In the genomic region with DNA sequence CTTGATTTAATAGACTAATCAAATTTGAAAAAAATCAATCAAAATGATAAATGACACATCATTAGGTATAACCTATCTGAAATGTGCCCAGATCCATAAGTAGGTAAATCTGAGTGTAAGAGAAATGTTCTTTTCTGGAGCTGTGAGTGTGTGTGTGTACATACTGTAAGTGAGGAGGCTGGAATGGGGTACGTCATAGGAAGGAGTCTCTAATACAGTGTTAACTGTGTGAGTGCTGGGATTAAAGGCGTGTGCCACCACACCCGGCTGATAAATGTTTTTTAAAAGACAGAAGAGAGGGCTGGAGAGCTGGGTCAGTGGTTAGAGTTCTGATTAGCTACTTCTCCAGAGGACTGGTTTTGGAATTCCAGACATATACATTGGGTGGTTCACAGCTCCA, we compare ENCODE assay signal across 19 mouse cellular contexts. TPM values are rescaled to one million over a fixed set of nuclear protein-coding genes. Genes with fewer than 3 reads are reported as not detected.
A peak's percentile ranks its signal among the peaks of the same experiment; 100 is the strongest.
DNase-seq lines count a peak whose midpoint lies in the region; ATAC-seq and TF ChIP-seq lines count a peak whose summit lies in the region.
"Had no signal": no experiment of that assay in that cellular context is flagged by ENCODE, and none has a peak within 500 bp of the region (broad histone marks: within the 10 kb centered on the region; RNA-seq: fewer than 3 reads in every experiment).

No protein-coding gene starts in this region.

- intact Hi-C loops in heart, adult 2 months (cut with DNase I): no loop called here

- no peak for TF ChIP-seq POLR2A in heart, adult 2 months (IDR thresholded peaks at IDR 0.05; ENCODE audit: insufficient read depth, low read depth, low read length)

- TF ChIP-seq CTCF in heart, adult 2 months (IDR thresholded peaks at IDR 0.05): no peak
- no peak for TF ChIP-seq CTCF in liver, postnatal 0 days (IDR thresholded peaks at IDR 0.05; ENCODE audit: low read depth)

- H3K27me3 ChIP-seq in heart, adult 2 months (ENCODE audit: control insufficient read depth, insufficient read depth, low read length): no peaks in the 10 kb centered on the region
- no peaks in the 10 kb centered on the region for H3K27me3 ChIP-seq in heart, embryonic 10.5 days (ENCODE audit: insufficient read depth, poor library complexity, severe bottlenecking)
- no peaks in the 10 kb centered on the region for H3K27me3 ChIP-seq in liver, postnatal 0 days (ENCODE audit: insufficient read depth, low read length)
- no peaks in the 10 kb centered on the region for H3K27me3 ChIP-seq in liver, embryonic 12.5 days (replicated peaks)
- H3K27me3 ChIP-seq in hindbrain, embryonic 11.5 days (ENCODE audit: control insufficient read depth, insufficient read depth, low read length): no peaks in the 10 kb centered on the region
- H3K27me3 ChIP-seq: forebrain, embryonic 15.5 days; limb, embryonic 13.5 days; liver, embryonic 15.5 days; midbrain, embryonic 12.5 days; neural tube, embryonic 15.5 days had no signal

- no peaks in the 10 kb centered on the region for H3K9me3 ChIP-seq in heart, embryonic 10.5 days
- H3K9me3 ChIP-seq in liver, postnatal 0 days (ENCODE audit: low read length): no peaks in the 10 kb centered on the region
- H3K9me3 ChIP-seq in liver, embryonic 12.5 days (replicated peaks): no peaks in the 10 kb centered on the region
- H3K9me3 ChIP-seq in hindbrain, embryonic 11.5 days (ENCODE audit: control insufficient read depth, low read length): no peaks in the 10 kb centered on the region
- H3K9me3 ChIP-seq: forebrain, embryonic 15.5 days; limb, embryonic 13.5 days; liver, embryonic 15.5 days; midbrain, embryonic 12.5 days; neural tube, embryonic 15.5 days had no signal

- DNase-seq in heart, adult 2 months: no peak
- DNase-seq in heart, embryonic 10.5 days (ENCODE audit: low spot score): no peak
- no peak for DNase-seq in liver, postnatal 0 days
- peak; percentile 53 for DNase-seq in 416B (ENCODE audit: low read depth)
- no peak for DNase-seq in right cerebral cortex, postnatal 10 days (ENCODE audit: low spot score in 2 of 2)
- DNase-seq in hindbrain, embryonic 11.5 days (ENCODE audit: low spot score): no peak
- DNase-seq: cerebellum, adult 18-20 months; cerebellum, postnatal 36 days; gastrocnemius, postnatal 10 days; kidney, adult 11 months had no signal

- 0 out of 2 replicates have a peak overlapping the region, but pooled peaks have one; percentile 22 for H3K4me2 ChIP-seq in liver, postnatal 0 days (ENCODE audit: low read depth, low read length)
- H3K4me2 ChIP-seq in liver, embryonic 12.5 days: no peak overlapping the region
- H3K4me2 ChIP-seq in hindbrain, embryonic 11.5 days (replicated peaks; ENCODE audit: low read depth, low read length): no peak overlapping the region
- H3K4me2 ChIP-seq: forebrain, embryonic 15.5 days; limb, embryonic 13.5 days; liver, embryonic 15.5 days; midbrain, embryonic 12.5 days; neural tube, embryonic 15.5 days had no signal

- peaks cover 6% of the 10 kb centered on the region for H3K36me3 ChIP-seq in heart, adult 2 months (ENCODE audit: control insufficient read depth, insufficient read depth, low read length)
- peaks cover 44% of the 10 kb centered on the region for H3K36me3 ChIP-seq in heart, embryonic 10.5 days
- peaks cover 21% of the 10 kb centered on the region for H3K36me3 ChIP-seq in liver, postnatal 0 days (replicated peaks; ENCODE audit: insufficient read depth, low read length)
- H3K36me3 ChIP-seq in liver, embryonic 12.5 days: peaks cover 61% of the 10 kb centered on the region
- peaks cover 27% of the 10 kb centered on the region for H3K36me3 ChIP-seq in macrophage (ENCODE audit: inconsistent target)
- peaks cover under 1% of the 10 kb centered on the region for H3K36me3 ChIP-seq in hindbrain, embryonic 11.5 days (ENCODE audit: control insufficient read depth, insufficient read depth, low read length)

- 36% methylated on average over 3 of the region's 3 CpGs for WGBS in heart, adult 2 months
- WGBS in heart, embryonic 10.5 days: 61% methylated on average over 3 of the region's 3 CpGs
- 37% methylated on average over 3 of the region's 3 CpGs for WGBS in liver, postnatal 0 days (ENCODE audit: insufficient replicate concordance)
- 41% methylated on average over 3 of the region's 3 CpGs for WGBS in liver, embryonic 12.5 days (ENCODE audit: insufficient replicate concordance)
- 32% methylated on average over 3 of the region's 3 CpGs for WGBS in macrophage (ENCODE audit: missing documents)
- 92% methylated on average over 3 of the region's 3 CpGs for WGBS in hindbrain, embryonic 11.5 days

- no peak for TF ChIP-seq EP300 in heart, adult 2 months (IDR thresholded peaks at IDR 0.05; ENCODE audit: insufficient read depth, low read depth, low read length)
- no peak for TF ChIP-seq EP300 in liver, postnatal 0 days (IDR thresholded peaks at IDR 0.05; ENCODE audit: low read depth)

- H3K4me1 ChIP-seq in heart, adult 2 months (ENCODE audit: control insufficient read depth, insufficient read depth, low read length): peaks cover 5% of the 10 kb centered on the region
- H3K4me1 ChIP-seq in heart, embryonic 10.5 days: peaks cover 4% of the 10 kb centered on the region; the same call in 1 of the 2 replicates
- peaks cover 3% of the 10 kb centered on the region for H3K4me1 ChIP-seq in liver, postnatal 0 days (ENCODE audit: insufficient read depth)
- peaks cover 14% of the 10 kb centered on the region for H3K4me1 ChIP-seq in liver, embryonic 12.5 days
- H3K4me1 ChIP-seq in hindbrain, embryonic 11.5 days (replicated peaks; ENCODE audit: control insufficient read depth, insufficient read depth, low read length): no peaks in the 10 kb centered on the region
- H3K4me1 ChIP-seq: limb, embryonic 13.5 days; midbrain, embryonic 12.5 days had no signal

- no peaks in the 10 kb centered on the region for H3K79me2 ChIP-seq in heart, adult 2 months (replicated peaks; ENCODE audit: control insufficient read depth, insufficient read depth, low read length)
- H3K79me2 ChIP-seq in macrophage (ENCODE audit: inconsistent target): peaks cover 73% of the 10 kb centered on the region

- H3K4me3 ChIP-seq in heart, adult 2 months: no peak overlapping the region
- H3K4me3 ChIP-seq in heart, embryonic 10.5 days: no peak overlapping the region
- H3K4me3 ChIP-seq in liver, postnatal 0 days (ENCODE audit: low read depth, low read length): no peak overlapping the region
- H3K4me3 ChIP-seq in liver, embryonic 12.5 days: no peak overlapping the region
- H3K4me3 ChIP-seq in macrophage (ENCODE audit: inconsistent target): no peak overlapping the region
- H3K4me3 ChIP-seq in hindbrain, embryonic 11.5 days (ENCODE audit: low read depth, low read length): no peak overlapping the region
- H3K4me3 ChIP-seq: forebrain, embryonic 15.5 days; limb, embryonic 13.5 days; liver, embryonic 15.5 days; midbrain, embryonic 12.5 days; neural tube, embryonic 15.5 days had no signal

- H3K9ac ChIP-seq in heart, adult 2 months (ENCODE audit: low read depth, low read length): no peak overlapping the region
- no peak overlapping the region for H3K9ac ChIP-seq in liver, postnatal 0 days (replicated peaks)
- no peak overlapping the region for H3K9ac ChIP-seq in liver, embryonic 12.5 days
- H3K9ac ChIP-seq in hindbrain, embryonic 11.5 days (ENCODE audit: low read depth, low read length): no peak overlapping the region
- H3K9ac ChIP-seq: forebrain, embryonic 15.5 days; limb, embryonic 13.5 days; liver, embryonic 15.5 days; midbrain, embryonic 12.5 days; neural tube, embryonic 15.5 days had no signal

- peak overlapping the region; percentile 66 for H3K27ac ChIP-seq in heart, adult 2 months
- H3K27ac ChIP-seq in heart, embryonic 10.5 days: no peak overlapping the region
- no peak overlapping the region; the same call in 1 of the 2 replicates for H3K27ac ChIP-seq in liver, postnatal 0 days (ENCODE audit: low read depth)
- no peak overlapping the region for H3K27ac ChIP-seq in liver, embryonic 12.5 days
- H3K27ac ChIP-seq in macrophage: peak overlapping the region; percentile 74
- no peak overlapping the region for H3K27ac ChIP-seq in hindbrain, embryonic 11.5 days (ENCODE audit: low read depth, low read length)
- H3K27ac ChIP-seq: forebrain, embryonic 15.5 days; limb, embryonic 13.5 days; liver, embryonic 15.5 days; midbrain, embryonic 12.5 days; neural tube, embryonic 15.5 days had no signal

- ATAC-seq in liver, postnatal 0 days: no peak
- ATAC-seq in liver, embryonic 12.5 days: no peak
- no peak for ATAC-seq in hindbrain, embryonic 11.5 days (ENCODE audit: low FRiP score)
- ATAC-seq: forebrain, embryonic 15.5 days; hindbrain, embryonic 16.5 days had no signal

RNA-seq across cellular contexts. Expression of gene Cops4, which starts 7.5 kb away (rescaled TPM):
- total RNA-seq in heart, adult 2 months (2021): 10 to 100 TPM; 84.8 to 86.2 TPM
- polyA plus RNA-seq in heart, adult 2 months (2012; rRNA removed): 37.9 and 57.3 TPM in 2 replicates
- 172 and 203 TPM in 2 replicates for polyA plus RNA-seq in heart, embryonic 10.5 days (2016; fragmentation: Nextera tagmentation; extraction: Ambion mirVana)
- 48.5 and 50.1 TPM in 2 replicates for polyA plus RNA-seq in liver, postnatal 0 days (2015; fragmentation: Nextera tagmentation; extraction: Ambion mirVana)
- polyA plus RNA-seq in liver, embryonic 12.5 days (2016; fragmentation: Nextera tagmentation; extraction: Ambion mirVana): 108 and 114 TPM in 2 replicates
- 10 to 100 TPM; 15.8 to 70.1 (median 37.5) TPM for total RNA-seq in macrophage (2018; cell fraction: chromatin; rRNA removed)
- total RNA-seq in macrophage (2018; cell fraction: cytosol; rRNA removed): 10 to 100 TPM; 27.7 to 50.9 (median 41.2) TPM
- 10 to 100 TPM in 25 of 26 experiments, 1 to 10 TPM in 1; 9.6 to 45.9 (median 23.5) TPM for total RNA-seq in macrophage (2018; cell fraction: nucleus; rRNA removed)
- polyA plus RNA-seq in macrophage (2018): 39.5 to 73.9 TPM (median 51.8 TPM) in 3 replicates
- polyA plus RNA-seq in hindbrain, embryonic 11.5 days (2014; fragmentation: Nextera tagmentation; extraction: Ambion mirVana): 229 and 239 TPM in 2 replicates

RNA-seq across cellular contexts. Expression of gene Lin54, which starts 25.2 kb away (rescaled TPM):
- 1 to 10 TPM; 7.2 to 8.3 TPM for total RNA-seq in heart, adult 2 months (2021)
- 3.1 and 3.4 TPM in 2 replicates for polyA plus RNA-seq in heart, adult 2 months (2012; rRNA removed)
- polyA plus RNA-seq in heart, embryonic 10.5 days (2016; fragmentation: Nextera tagmentation; extraction: Ambion mirVana): 10.4 and 13.4 TPM in 2 replicates
- 4.2 and 4.7 TPM in 2 replicates for polyA plus RNA-seq in liver, postnatal 0 days (2015; fragmentation: Nextera tagmentation; extraction: Ambion mirVana)
- 15.0 and 16.5 TPM in 2 replicates for polyA plus RNA-seq in liver, embryonic 12.5 days (2016; fragmentation: Nextera tagmentation; extraction: Ambion mirVana)
- 10 to 100 TPM; 10.3 to 60.6 (median 22.8) TPM for total RNA-seq in macrophage (2018; cell fraction: chromatin; rRNA removed)
- 10 to 100 TPM in 25 of 26 experiments, 1 to 10 TPM in 1; 9.7 to 14.3 (median 12.2) TPM for total RNA-seq in macrophage (2018; cell fraction: cytosol; rRNA removed)
- 10 to 100 TPM; 10.1 to 37.5 (median 20.8) TPM for total RNA-seq in macrophage (2018; cell fraction: nucleus; rRNA removed)
- polyA plus RNA-seq in macrophage (2018): 8.7 to 13.7 TPM (median 11.2 TPM) in 3 replicates
- 16.6 and 17.7 TPM in 2 replicates for polyA plus RNA-seq in hindbrain, embryonic 11.5 days (2014; fragmentation: Nextera tagmentation; extraction: Ambion mirVana)

RNA-seq across cellular contexts. Expression of gene Plac8, which starts 46.4 kb away (rescaled TPM):
- total RNA-seq in heart, adult 2 months (2021): 1 to 10 TPM; 1.5 to 3.1 TPM
- 3.7 and 8.0 TPM in 2 replicates for polyA plus RNA-seq in heart, adult 2 months (2012; rRNA removed)
- polyA plus RNA-seq in heart, embryonic 10.5 days (2016; fragmentation: Nextera tagmentation; extraction: Ambion mirVana): 8.5 and 15.2 TPM in 2 replicates
- 104 and 109 TPM in 2 replicates for polyA plus RNA-seq in liver, postnatal 0 days (2015; fragmentation: Nextera tagmentation; extraction: Ambion mirVana)
- 32.2 and 35.8 TPM in 2 replicates for polyA plus RNA-seq in liver, embryonic 12.5 days (2016; fragmentation: Nextera tagmentation; extraction: Ambion mirVana)
- 1 to 10 TPM in 13 of 26 experiments, not detected in 13; 1.9 to 9.7 (median 6.0) TPM for total RNA-seq in macrophage (2018; cell fraction: chromatin; rRNA removed)
- total RNA-seq in macrophage (2018; cell fraction: cytosol; rRNA removed): 100 to 1,000 TPM in 3 of 26 experiments, 10 to 100 TPM in 22, 1 to 10 TPM in 1; 9.9 to 164 (median 40.4) TPM
- 10 to 100 TPM in 13 of 26 experiments, 1 to 10 TPM in 12, not detected in 1; 1.4 to 70.4 (median 11.0) TPM for total RNA-seq in macrophage (2018; cell fraction: nucleus; rRNA removed)
- polyA plus RNA-seq in macrophage (2018): 5.2 to 21.7 TPM (median 7.8 TPM) in 3 replicates
- 3.0 and 3.9 TPM in 2 replicates for polyA plus RNA-seq in hindbrain, embryonic 11.5 days (2014; fragmentation: Nextera tagmentation; extraction: Ambion mirVana)
- total RNA-seq: left cerebral cortex, postnatal 10 days had no signal

Comparison
In these comparisons a context has a peak if more than half of its experiments do, and no peak if none do; other contexts are left out.
1. H3K27ac ChIP-seq: peak in heart, adult 2 months (single experiment) and macrophage (single experiment); none in heart, embryonic 10.5 days (single experiment), liver, postnatal 0 days (single experiment), liver, embryonic 12.5 days (single experiment) and hindbrain, embryonic 11.5 days (single experiment).